Mouse (Mus musculus): ENCODE measurements around the gene Cox19. TPM values are rescaled to one million over a fixed set of nuclear protein-coding genes. Genes with fewer than 3 reads are reported as not detected.

The Cox19 gene
- polyA plus RNA-seq, 1 experiment from 2014 or later: 116 TPM

- no peak overlapping the region for H3K4me3 ChIP-seq (replicated peaks; ENCODE audit: low read depth, low read length)
- ATAC-seq (replicated peaks; ENCODE audit: low FRiP score, low read depth) (no peak), DNase-seq (ENCODE audit: low spot score) (no peak)
- H3K27me3 ChIP-seq (ENCODE audit: insufficient read depth, low read length): no peaks in the 10 kb centered on the region
- H3K4me2 ChIP-seq (ENCODE audit: low read length): no peak overlapping the region
- WGBS: 67% methylated on average over 1 of the region's 1 CpGs
- H3K4me1 ChIP-seq (replicated peaks; ENCODE audit: insufficient read depth, low read length): peaks cover 8% of the 10 kb centered on the region; the same call in 1 of the 2 replicates
- H3K36me3 ChIP-seq (ENCODE audit: insufficient read depth, low read length): peaks cover 2% of the 10 kb centered on the region; the same call in 1 of the 2 replicates
- H3K9me3 ChIP-seq (replicated peaks; ENCODE audit: low read length): no peaks in the 10 kb centered on the region
- H3K27ac ChIP-seq: peak overlapping the region; percentile 71
- no peak overlapping the region for H3K9ac ChIP-seq (ENCODE audit: low read depth, low read length)
- no peak for TF ChIP-seq CTCF (IDR thresholded peaks at IDR 0.05; ENCODE audit: low read depth)
Measured at GRCm38 (mm10) chr5:139347225-139347624, 4.0 kb downstream of the Cox19 start.

- ATAC-seq (replicated peaks; ENCODE audit: low FRiP score, low read depth) (peak; percentile 15; the same call in 1 of the 2 replicates), DNase-seq (ENCODE audit: low spot score) (no peak)
- Histone ChIP-seq H3K4me1 (replicated peaks; ENCODE audit: insufficient read depth, low read length) (peaks cover 8% of the 10 kb centered on the region; the same call in 1 of the 2 replicates), H3K36me3 (ENCODE audit: insufficient read depth, low read length) (peaks cover 14% of the 10 kb centered on the region; the same call in 1 of the 2 replicates), H3K9ac (ENCODE audit: low read depth, low read length) (peak overlapping the region; percentile 96; the same call in 1 of the 2 replicates), H3K27ac (peak overlapping the region; percentile 72), H3K4me2 (ENCODE audit: low read length) (peak overlapping the region; percentile 96), H3K4me3 (replicated peaks; ENCODE audit: low read depth, low read length) (peak overlapping the region; percentile 91), H3K9me3 (replicated peaks; ENCODE audit: low read length) (no peaks in the 10 kb centered on the region), H3K27me3 (ENCODE audit: insufficient read depth, low read length) (no peaks in the 10 kb centered on the region)
- WGBS: 7% methylated on average over 5 of the region's 5 CpGs
- TF ChIP-seq CTCF (IDR thresholded peaks at IDR 0.05; ENCODE audit: low read depth): no peak
Measured at GRCm38 (mm10) chr5:139345364-139345714, 5.9 kb downstream of the Cox19 start.

GRCm38 (mm10) chr5:139344687-139345363, 6.4 kb downstream of the Cox19 start:
- peak; percentile 92 for ATAC-seq (replicated peaks; ENCODE audit: low FRiP score, low read depth)
- TF ChIP-seq CTCF (IDR thresholded peaks at IDR 0.05; ENCODE audit: low read depth): no peak
- peak; percentile 98 for DNase-seq (ENCODE audit: low spot score)
- Histone ChIP-seq H3K9ac (ENCODE audit: low read depth, low read length) (peak overlapping the region; percentile 96), H3K9me3 (replicated peaks; ENCODE audit: low read length) (no peaks in the 10 kb centered on the region), H3K27me3 (ENCODE audit: insufficient read depth, low read length) (no peaks in the 10 kb centered on the region), H3K4me3 (replicated peaks; ENCODE audit: low read depth, low read length) (peak overlapping the region; percentile 91), H3K4me2 (ENCODE audit: low read length) (peak overlapping the region; percentile 96), H3K4me1 (replicated peaks; ENCODE audit: insufficient read depth, low read length) (peaks cover 8% of the 10 kb centered on the region; the same call in 1 of the 2 replicates), H3K36me3 (ENCODE audit: insufficient read depth, low read length) (peaks cover 19% of the 10 kb centered on the region; the same call in 1 of the 2 replicates), H3K27ac (peak overlapping the region; percentile 89)
- WGBS: under 1% methylated on average over 33 of the region's 33 CpGs

GRCm38 (mm10) chr5:139344021-139344686, 7.1 kb downstream of the Cox19 start:
- Histone ChIP-seq H3K4me3 (replicated peaks; ENCODE audit: low read depth, low read length) (peak overlapping the region; percentile 91), H3K27ac (peak overlapping the region; percentile 89), H3K9ac (ENCODE audit: low read depth, low read length) (peak overlapping the region; percentile 96), H3K4me2 (ENCODE audit: low read length) (peak overlapping the region; percentile 96), H3K36me3 (ENCODE audit: insufficient read depth, low read length) (peaks cover 24% of the 10 kb centered on the region), H3K4me1 (replicated peaks; ENCODE audit: insufficient read depth, low read length) (peaks cover 8% of the 10 kb centered on the region; the same call in 1 of the 2 replicates), H3K9me3 (replicated peaks; ENCODE audit: low read length) (no peaks in the 10 kb centered on the region), H3K27me3 (ENCODE audit: insufficient read depth, low read length) (no peaks in the 10 kb centered on the region)
- 4% methylated on average over 12 of the region's 12 CpGs for WGBS
- TF ChIP-seq CTCF (IDR thresholded peaks at IDR 0.05; ENCODE audit: low read depth): peak; percentile 84
- DNase-seq (ENCODE audit: low spot score) (peak; percentile 89), ATAC-seq (replicated peaks; ENCODE audit: low FRiP score, low read depth) (peak; percentile 56)

GRCm38 (mm10) chr5:139338891-139339290, 12.3 kb downstream of the Cox19 start:
- Histone ChIP-seq H3K9ac (ENCODE audit: low read depth, low read length) (no peak overlapping the region), H3K36me3 (ENCODE audit: insufficient read depth, low read length) (peaks cover 44% of the 10 kb centered on the region), H3K27ac (no peak overlapping the region), H3K4me1 (replicated peaks; ENCODE audit: insufficient read depth, low read length) (0 out of 2 replicates have a peak, but pooled peaks cover 3% of the 10 kb centered on the region), H3K27me3 (ENCODE audit: insufficient read depth, low read length) (no peaks in the 10 kb centered on the region), H3K9me3 (replicated peaks; ENCODE audit: low read length) (no peaks in the 10 kb centered on the region), H3K4me2 (ENCODE audit: low read length) (no peak overlapping the region), H3K4me3 (replicated peaks; ENCODE audit: low read depth, low read length) (no peak overlapping the region)
- WGBS: 56% methylated on average over 11 of the region's 11 CpGs
- DNase-seq (ENCODE audit: low spot score) (no peak), ATAC-seq (replicated peaks; ENCODE audit: low FRiP score, low read depth) (no peak)
- no peak for TF ChIP-seq CTCF (IDR thresholded peaks at IDR 0.05; ENCODE audit: low read depth)

- H3K27ac ChIP-seq: no peak overlapping the region
- H3K4me2 ChIP-seq (ENCODE audit: low read length): no peak overlapping the region
- 0 out of 2 replicates have a peak, but pooled peaks cover 1% of the 10 kb centered on the region for H3K4me1 ChIP-seq (replicated peaks; ENCODE audit: insufficient read depth, low read length)
- WGBS: 57% methylated on average over 3 of the region's 3 CpGs
- H3K9ac ChIP-seq (ENCODE audit: low read depth, low read length): no peak overlapping the region
- DNase-seq (ENCODE audit: low spot score) (no peak), ATAC-seq (replicated peaks; ENCODE audit: low FRiP score, low read depth) (no peak)
- no peaks in the 10 kb centered on the region for H3K27me3 ChIP-seq (ENCODE audit: insufficient read depth, low read length)
- H3K36me3 ChIP-seq (ENCODE audit: insufficient read depth, low read length): peaks cover 44% of the 10 kb centered on the region
- H3K9me3 ChIP-seq (replicated peaks; ENCODE audit: low read length): no peaks in the 10 kb centered on the region
- no peak overlapping the region for H3K4me3 ChIP-seq (replicated peaks; ENCODE audit: low read depth, low read length)
- TF ChIP-seq CTCF (IDR thresholded peaks at IDR 0.05; ENCODE audit: low read depth): no peak
Measured at GRCm38 (mm10) chr5:139338403-139338802, 12.8 kb downstream of the Cox19 start.

Measured in kidney, postnatal 0 days (tissue).